Mouse (Mus musculus): ENCODE measurements around the gene Plekho1. TPM values are rescaled to one million over a fixed set of nuclear protein-coding genes. Genes with fewer than 3 reads are reported as not detected.

Gene Plekho1
- polyA plus RNA-seq, 1 experiment from 2014 or later = 37.0 TPM

- ATAC-seq (ENCODE audit: insufficient read depth) (no peak), DNase-seq (no peak)
- H3K4me3 ChIP-seq (ENCODE audit: low read depth, low read length) = no peak overlapping the region
- no peaks in the 10 kb centered on the region for H3K9me3 ChIP-seq (ENCODE audit: low read depth, low read length)
- H3K4me2 ChIP-seq = no peak overlapping the region
- no peak for TF ChIP-seq CTCF (IDR thresholded peaks at IDR 0.05; ENCODE audit: low read depth)
- H3K36me3 ChIP-seq (ENCODE audit: insufficient read depth) = no peaks in the 10 kb centered on the region
- H3K9ac ChIP-seq = no peak overlapping the region
- 63% methylated on average over 5 of the region's 5 CpGs for WGBS
- no peak overlapping the region for H3K27ac ChIP-seq (ENCODE audit: low read depth)
- H3K4me1 ChIP-seq (ENCODE audit: insufficient read depth) = no peaks in the 10 kb centered on the region
- H3K27me3 ChIP-seq (ENCODE audit: insufficient read depth, low read length) = no peaks in the 10 kb centered on the region
Measured at GRCm38 (mm10) chr3:96012805-96013204, 17.0 kb upstream of the Plekho1 start.

GRCm38 (mm10) chr3:96008463-96008862 is 12.7 kb upstream of the Plekho1 start:
- H3K27me3 ChIP-seq (ENCODE audit: insufficient read depth, low read length) = no peaks in the 10 kb centered on the region
- H3K4me2 ChIP-seq = no peak overlapping the region

GRCm38 (mm10) chr3:96001560-96001959 is 5.8 kb upstream of the Plekho1 start:
- Histone ChIP-seq H3K36me3 (ENCODE audit: insufficient read depth) (no peaks in the 10 kb centered on the region), H3K9ac (no peak overlapping the region), H3K9me3 (ENCODE audit: low read depth, low read length) (no peaks in the 10 kb centered on the region), H3K4me1 (ENCODE audit: insufficient read depth) (0 out of 2 replicates have a peak, but pooled peaks cover 2% of the 10 kb centered on the region), H3K27ac (ENCODE audit: low read depth) (no peak overlapping the region), H3K4me2 (no peak overlapping the region), H3K27me3 (ENCODE audit: insufficient read depth, low read length) (no peaks in the 10 kb centered on the region), H3K4me3 (ENCODE audit: low read depth, low read length) (no peak overlapping the region)
- no peak for TF ChIP-seq CTCF (IDR thresholded peaks at IDR 0.05; ENCODE audit: low read depth)
- DNase-seq (no peak), ATAC-seq (ENCODE audit: insufficient read depth) (no peak)
- WGBS = 98% methylated on average over 1 of the region's 1 CpGs

More at GRCm38 (mm10) chr3:96008463-96008862, 12.7 kb upstream of the Plekho1 start:
- 72% methylated on average over 6 of the region's 6 CpGs for WGBS
- Histone ChIP-seq H3K27ac (ENCODE audit: low read depth) (no peak overlapping the region), H3K4me3 (ENCODE audit: low read depth, low read length) (no peak overlapping the region), H3K9me3 (ENCODE audit: low read depth, low read length) (no peaks in the 10 kb centered on the region), H3K9ac (no peak overlapping the region), H3K36me3 (ENCODE audit: insufficient read depth) (no peaks in the 10 kb centered on the region), H3K4me1 (ENCODE audit: insufficient read depth) (no peaks in the 10 kb centered on the region)
- no peak for DNase-seq
- no peak for TF ChIP-seq CTCF (IDR thresholded peaks at IDR 0.05; ENCODE audit: low read depth)
- no peak for ATAC-seq (ENCODE audit: insufficient read depth)

GRCm38 (mm10) chr3:96000921-96001501 is 5.2 kb upstream of the Plekho1 start:
- WGBS = 68% methylated on average over 9 of the region's 9 CpGs
- H3K9me3 ChIP-seq (ENCODE audit: low read depth, low read length) = no peaks in the 10 kb centered on the region
- 0 out of 2 replicates have a peak, but pooled peaks cover 2% of the 10 kb centered on the region for H3K4me1 ChIP-seq (ENCODE audit: insufficient read depth)
- no peaks in the 10 kb centered on the region for H3K27me3 ChIP-seq (ENCODE audit: insufficient read depth, low read length)
- H3K4me2 ChIP-seq = no peak overlapping the region
- no peaks in the 10 kb centered on the region for H3K36me3 ChIP-seq (ENCODE audit: insufficient read depth)
- no peak overlapping the region for H3K9ac ChIP-seq
- H3K4me3 ChIP-seq (ENCODE audit: low read depth, low read length) = no peak overlapping the region
- DNase-seq (no peak), ATAC-seq (ENCODE audit: insufficient read depth) (no peak)
- TF ChIP-seq CTCF (IDR thresholded peaks at IDR 0.05; ENCODE audit: low read depth) = no peak
- no peak overlapping the region for H3K27ac ChIP-seq (ENCODE audit: low read depth)

- H3K4me1 ChIP-seq (ENCODE audit: insufficient read depth) = 0 out of 2 replicates have a peak, but pooled peaks cover 2% of the 10 kb centered on the region
- no peak for TF ChIP-seq CTCF (IDR thresholded peaks at IDR 0.05; ENCODE audit: low read depth)
- no peak overlapping the region for H3K9ac ChIP-seq
- H3K4me3 ChIP-seq (ENCODE audit: low read depth, low read length) = no peak overlapping the region
- no peak for DNase-seq
- H3K4me2 ChIP-seq = no peak overlapping the region
- no peaks in the 10 kb centered on the region for H3K9me3 ChIP-seq (ENCODE audit: low read depth, low read length)
- no peak overlapping the region; the same call in 1 of the 2 replicates for H3K27ac ChIP-seq (ENCODE audit: low read depth)
- ATAC-seq (ENCODE audit: insufficient read depth) = no peak
- WGBS = 61% methylated on average over 14 of the region's 14 CpGs
- no peaks in the 10 kb centered on the region for H3K27me3 ChIP-seq (ENCODE audit: insufficient read depth, low read length)
- no peaks in the 10 kb centered on the region for H3K36me3 ChIP-seq (ENCODE audit: insufficient read depth)
Measured at GRCm38 (mm10) chr3:96000080-96000632, 4.4 kb upstream of the Plekho1 start.

GRCm38 (mm10) chr3:95999308-96000079 is 3.7 kb upstream of the Plekho1 start:
- 65% methylated on average over 12 of the region's 12 CpGs for WGBS
- H3K27ac ChIP-seq (ENCODE audit: low read depth) = no peak overlapping the region
- no peak for DNase-seq

More at GRCm38 (mm10) chr3:95999308-96000079, 3.7 kb upstream of the Plekho1 start:
- Histone ChIP-seq H3K36me3 (ENCODE audit: insufficient read depth) (no peaks in the 10 kb centered on the region), H3K9ac (no peak overlapping the region), H3K9me3 (ENCODE audit: low read depth, low read length) (no peaks in the 10 kb centered on the region), H3K27me3 (ENCODE audit: insufficient read depth, low read length) (no peaks in the 10 kb centered on the region), H3K4me2 (no peak overlapping the region), H3K4me3 (ENCODE audit: low read depth, low read length) (no peak overlapping the region), H3K4me1 (ENCODE audit: insufficient read depth) (0 out of 2 replicates have a peak, but pooled peaks cover 2% of the 10 kb centered on the region)
- no peak for ATAC-seq (ENCODE audit: insufficient read depth)
- no peak for TF ChIP-seq CTCF (IDR thresholded peaks at IDR 0.05; ENCODE audit: low read depth)

All from lung, embryonic 14.5 days (tissue).